Mouse (Mus musculus) E14TG2a.4 (cell line): ENCODE results near the gene Nsl1.
A peak's percentile ranks its signal among the peaks of the same experiment; 100 is the strongest.

Source experiments
- H3K27me3 ChIP-seq: 2 replicates; pipeline ENCODE4 v1.6.1; 2014; ENCODE audit warnings: low read length, control low read depth; ENCODE audit not compliant: insufficient read depth
- H3K36me3 ChIP-seq: 2 replicates; pipeline ENCODE4 v1.6.1; 2014; ENCODE audit warnings: low read length, control low read depth; ENCODE audit not compliant: insufficient read depth
- H3K4me1 ChIP-seq: replicated peaks from 2 replicates; pipeline ENCODE4 v1.6.1; 2014; ENCODE audit warnings: low read depth, low read length, control low read depth
- H3K4me3 ChIP-seq: replicated peaks from 2 replicates; pipeline ENCODE4 v1.5.1; 2014; ENCODE audit warnings: mild to moderate bottlenecking, low read length
- H3K9me3 ChIP-seq: 2 replicates; pipeline ENCODE4 v1.6.1; 2014; ENCODE audit warnings: low read length, control low read depth
- CTCF ChIP-seq: conservative IDR thresholded peaks from 2 replicates; pipeline ENCODE4 v1.5.1; 2014; ENCODE audit warnings: low read length
- NANOG ChIP-seq: IDR thresholded peaks from 2 replicates; pipeline ENCODE4 v1.6.1; 2014; ENCODE audit warnings: borderline replicate concordance, low read length, mixed read lengths
- POU5F1 ChIP-seq: IDR thresholded peaks from 2 replicates; pipeline ENCODE4 v1.6.1; 2014; ENCODE audit warnings: low read length, borderline replicate concordance

Nsl1 gene

DNA sequence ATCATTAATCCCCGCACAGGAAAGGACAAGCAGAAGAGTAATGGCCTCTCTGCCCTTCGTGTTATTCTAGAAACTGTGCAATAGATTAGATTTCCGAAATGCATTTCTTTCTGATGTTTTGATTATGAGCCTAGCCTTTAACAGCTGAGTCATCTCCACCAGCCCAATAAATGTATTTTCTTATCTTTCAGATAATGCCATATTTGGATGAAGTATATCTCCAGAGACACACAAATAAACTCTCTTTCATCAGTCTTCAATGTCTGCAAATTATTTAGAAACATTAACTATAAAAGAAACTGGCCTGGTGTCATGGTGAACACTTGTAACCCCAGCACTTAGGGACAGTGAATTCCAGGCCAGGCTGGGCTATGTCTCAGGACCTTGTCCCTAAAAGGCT, 20.1 kb upstream of the Nsl1 start:
- Histone ChIP-seq H3K27me3 (no peaks in the 10 kb centered on the region), H3K9me3 (no peaks in the 10 kb centered on the region), H3K4me3 (no peak overlapping the region), H3K36me3 (no peaks in the 10 kb centered on the region), H3K4me1 (peaks cover 6% of the 10 kb centered on the region; the same call in 1 of the 2 replicates)
- TF ChIP-seq POU5F1 (no peak), NANOG (no peak), CTCF (no peak)

DNA sequence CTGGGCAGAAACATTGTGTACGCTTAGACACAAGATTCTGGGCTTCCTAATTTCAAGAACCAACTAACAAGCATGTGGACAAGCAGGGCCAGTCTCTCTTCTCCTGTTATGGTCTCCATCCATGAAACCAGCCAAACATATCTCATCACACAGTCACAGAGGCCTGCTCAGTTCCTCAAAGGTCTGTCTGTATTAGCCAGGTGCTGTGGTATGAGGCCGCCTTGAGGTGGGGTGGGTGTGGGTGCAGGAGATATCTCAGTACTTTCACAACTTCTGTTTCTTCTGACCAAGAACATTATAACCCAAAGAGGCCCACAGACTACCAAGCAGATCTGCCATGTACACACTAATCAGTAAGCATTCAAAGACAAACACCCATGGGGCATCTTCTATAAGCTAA, 17.5 kb upstream of the Nsl1 start:
- no peak overlapping the region for H3K4me3 ChIP-seq
- H3K9me3 ChIP-seq = no peaks in the 10 kb centered on the region
- no peak for TF ChIP-seq CTCF
- no peak for TF ChIP-seq NANOG
- no peak for TF ChIP-seq POU5F1
- H3K4me1 ChIP-seq = no peaks in the 10 kb centered on the region
- no peaks in the 10 kb centered on the region for H3K27me3 ChIP-seq
- no peaks in the 10 kb centered on the region for H3K36me3 ChIP-seq

DNA sequence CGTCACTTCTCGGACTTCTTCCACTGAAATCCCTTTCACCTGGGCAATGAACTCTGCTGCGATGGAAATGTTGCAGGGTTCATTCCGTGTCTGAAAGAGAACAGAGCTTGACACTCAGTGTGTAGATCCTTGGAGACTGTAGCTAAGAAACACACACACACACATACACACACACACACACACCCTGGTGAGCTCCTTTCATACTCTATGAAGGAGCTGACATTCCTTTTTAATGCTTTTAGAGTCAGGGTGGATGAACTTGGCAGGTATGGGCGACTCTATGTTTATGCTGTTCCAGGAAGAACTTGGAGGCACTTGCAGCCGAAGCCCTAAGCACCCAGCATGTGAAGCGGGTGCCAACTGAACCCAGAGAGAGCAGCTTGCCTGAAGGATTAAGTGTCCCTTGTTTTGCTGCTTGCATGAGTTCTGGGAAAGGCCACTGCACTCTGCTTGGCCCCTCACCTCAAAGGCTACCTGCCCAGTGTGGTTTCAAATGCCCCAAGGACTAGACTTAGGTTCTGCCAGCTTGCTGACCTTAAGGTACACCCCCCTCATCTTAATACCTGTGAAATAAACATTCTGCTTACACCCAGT, 16.5 kb upstream of the Nsl1 start:
- no peaks in the 10 kb centered on the region for H3K27me3 ChIP-seq
- no peak for TF ChIP-seq POU5F1
- TF ChIP-seq NANOG = no peak
- TF ChIP-seq CTCF = no peak
- no peaks in the 10 kb centered on the region for H3K9me3 ChIP-seq
- no peaks in the 10 kb centered on the region for H3K4me1 ChIP-seq
- no peak overlapping the region for H3K4me3 ChIP-seq
- no peaks in the 10 kb centered on the region for H3K36me3 ChIP-seq

DNA sequence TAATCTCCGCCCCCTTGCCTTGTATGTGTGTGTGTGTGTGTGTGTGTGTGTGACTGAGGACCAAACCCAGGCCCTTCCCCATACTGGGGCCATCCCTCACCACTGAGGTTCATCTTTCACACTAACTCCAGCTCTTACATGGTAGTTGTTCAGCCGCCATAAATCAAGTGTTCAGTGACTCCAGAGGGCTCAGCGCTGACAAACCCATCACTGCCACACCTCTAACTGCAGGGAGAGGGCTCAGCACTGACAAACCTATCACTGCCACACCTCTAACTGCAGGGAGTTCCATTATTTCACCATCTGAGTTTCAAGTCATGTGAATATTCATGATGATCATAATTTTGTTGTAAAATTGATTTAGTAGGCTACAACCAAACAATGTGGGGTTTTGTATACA, 9.3 kb upstream of the Nsl1 start:
- Histone ChIP-seq H3K4me3 (no peak overlapping the region), H3K36me3 (0 out of 2 replicates have a peak, but pooled peaks cover 2% of the 10 kb centered on the region), H3K27me3 (no peaks in the 10 kb centered on the region), H3K4me1 (peaks cover 10% of the 10 kb centered on the region), H3K9me3 (no peaks in the 10 kb centered on the region)
- TF ChIP-seq CTCF = no peak
- no peak for TF ChIP-seq POU5F1
- TF ChIP-seq NANOG = no peak

DNA sequence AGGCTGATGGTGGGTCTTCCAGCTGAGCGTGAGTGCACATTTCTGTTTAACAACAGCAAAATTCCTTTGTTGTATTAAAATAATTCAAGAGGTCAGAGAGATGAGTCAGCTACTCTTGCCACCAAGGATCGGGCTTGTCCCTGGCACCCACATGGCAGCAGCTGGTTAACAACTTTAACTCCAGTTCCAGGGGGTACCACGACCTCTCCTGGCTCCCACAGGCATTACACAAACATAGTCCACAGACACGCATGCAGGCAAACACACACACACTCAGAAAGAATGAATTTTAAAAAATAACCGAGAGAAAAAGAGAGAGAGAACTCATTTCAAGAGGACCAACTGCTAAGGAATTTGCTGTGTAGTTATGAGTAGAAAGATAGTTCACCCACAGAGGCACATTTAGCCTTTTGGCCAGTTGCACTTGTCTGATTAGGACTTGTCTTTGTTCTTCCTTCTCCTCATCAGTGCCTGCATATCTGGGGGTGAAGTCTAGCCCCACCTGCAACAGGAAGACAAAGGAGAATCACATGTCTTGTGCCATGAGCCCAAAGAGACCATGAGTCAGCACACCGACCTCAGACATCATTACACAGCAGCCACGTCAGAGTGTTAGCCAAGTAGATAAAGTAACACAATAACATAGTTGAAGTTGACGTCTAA, 7.8 kb upstream of the Nsl1 start:
- 0 out of 2 replicates have a peak, but pooled peaks cover 3% of the 10 kb centered on the region for H3K36me3 ChIP-seq
- no peaks in the 10 kb centered on the region for H3K9me3 ChIP-seq
- TF ChIP-seq NANOG (no peak), CTCF (peak; percentile 30)
- no peak overlapping the region for H3K4me3 ChIP-seq
- no peaks in the 10 kb centered on the region for H3K27me3 ChIP-seq
- H3K4me1 ChIP-seq = peaks cover 10% of the 10 kb centered on the region

DNA sequence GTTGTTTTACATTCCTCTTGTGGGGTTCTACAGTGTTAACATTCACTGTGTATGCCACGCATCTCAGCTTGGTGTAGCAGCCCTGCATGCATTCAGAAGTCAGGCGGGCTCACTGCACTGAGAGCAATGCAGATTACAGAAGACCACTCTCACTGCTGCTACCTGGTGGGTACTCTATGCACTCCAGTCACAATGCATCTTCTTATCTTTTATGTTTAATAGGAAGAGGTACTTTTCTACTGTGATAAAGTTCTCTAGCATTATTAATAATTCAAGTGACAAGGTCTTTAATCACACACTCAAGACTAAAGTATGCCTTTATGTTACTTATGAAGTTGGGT, 7.3 kb upstream of the Nsl1 start:
- Histone ChIP-seq H3K36me3 (0 out of 2 replicates have a peak, but pooled peaks cover 3% of the 10 kb centered on the region), H3K4me1 (peaks cover 10% of the 10 kb centered on the region), H3K27me3 (no peaks in the 10 kb centered on the region), H3K9me3 (no peaks in the 10 kb centered on the region), H3K4me3 (no peak overlapping the region)
- TF ChIP-seq CTCF = peak; percentile 13; the same call in 1 of the 2 replicates
- TF ChIP-seq NANOG = no peak

DNA sequence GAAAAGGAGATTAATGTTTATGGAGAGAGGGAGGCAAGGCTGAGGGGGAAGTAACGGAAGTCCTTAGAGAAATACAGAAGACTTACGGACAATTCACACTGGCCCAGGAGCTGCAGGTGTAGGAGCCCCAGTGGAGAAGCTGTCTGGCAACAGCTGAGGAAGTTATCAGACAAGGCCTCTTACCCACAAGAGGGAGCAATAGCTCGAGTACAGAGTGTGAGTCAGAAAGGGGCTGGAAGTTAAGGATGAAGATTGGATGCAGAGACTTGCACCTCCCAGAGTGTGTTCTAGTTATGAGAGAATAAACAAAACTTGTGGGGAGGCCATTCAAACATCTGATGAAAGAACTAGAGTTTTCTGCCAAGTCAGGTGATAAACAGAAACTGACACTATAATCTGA, 5.4 kb upstream of the Nsl1 start:
- H3K4me1 ChIP-seq = peaks cover 19% of the 10 kb centered on the region
- H3K27me3 ChIP-seq = no peaks in the 10 kb centered on the region
- H3K4me3 ChIP-seq = no peak overlapping the region
- 0 out of 2 replicates have a peak, but pooled peaks cover 3% of the 10 kb centered on the region for H3K36me3 ChIP-seq
- TF ChIP-seq NANOG (no peak), CTCF (no peak), POU5F1 (no peak)
- no peaks in the 10 kb centered on the region for H3K9me3 ChIP-seq

DNA sequence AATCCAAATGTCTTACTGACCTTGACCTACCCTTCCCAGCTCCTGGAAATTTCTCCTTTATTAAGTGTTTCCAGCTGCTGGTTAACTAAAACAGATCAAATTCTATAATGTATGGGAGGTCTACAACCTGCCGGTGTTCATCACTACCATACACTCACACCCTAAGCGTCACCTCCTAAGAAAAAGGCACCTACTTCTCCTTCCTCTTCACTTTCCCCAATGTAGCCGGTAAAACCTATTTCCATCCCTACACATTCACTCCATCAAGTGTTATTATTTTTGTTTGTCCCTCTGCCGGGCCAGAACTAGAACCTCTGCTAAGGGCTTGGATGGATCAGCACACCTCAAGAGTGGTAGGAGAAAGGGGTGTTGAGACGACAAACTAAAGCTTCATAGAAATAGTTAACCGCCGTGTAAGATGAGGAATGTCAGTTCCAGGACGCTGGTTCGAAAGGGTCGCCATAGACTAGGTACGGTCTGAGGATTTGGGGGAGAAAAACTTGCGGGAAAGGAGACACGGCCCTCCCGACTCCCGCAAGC, 501 bp upstream of the Nsl1 start:
- Histone ChIP-seq H3K36me3 (peaks cover 32% of the 10 kb centered on the region), H3K27me3 (no peaks in the 10 kb centered on the region)
- no peak for TF ChIP-seq NANOG
- TF ChIP-seq POU5F1 = no peak
- TF ChIP-seq CTCF = no peak

DNA sequence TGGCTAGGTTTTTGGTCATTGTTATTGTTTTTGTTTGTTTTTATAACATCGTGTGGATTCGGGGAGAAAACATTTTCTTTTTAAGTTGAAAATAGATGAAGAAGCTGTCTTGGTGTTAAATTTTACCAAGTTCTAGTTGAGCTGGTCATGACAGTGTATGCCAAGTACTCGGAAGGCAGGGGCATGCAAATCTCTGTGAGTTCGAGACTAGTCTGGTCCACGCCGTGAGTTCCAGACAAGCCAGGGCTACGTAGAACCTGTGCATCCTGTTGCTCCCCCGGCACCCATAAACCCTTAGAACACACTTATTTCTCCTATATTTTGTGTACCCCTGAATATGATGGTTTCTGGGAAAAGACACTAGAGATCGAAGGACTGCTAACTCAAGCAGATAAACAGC, 888 bp downstream of the Nsl1 start:
- no peaks in the 10 kb centered on the region for H3K27me3 ChIP-seq
- H3K4me1 ChIP-seq = peaks cover 47% of the 10 kb centered on the region
- H3K4me3 ChIP-seq = peak overlapping the region; percentile 98
- H3K9me3 ChIP-seq = peaks cover 6% of the 10 kb centered on the region
- TF ChIP-seq NANOG (no peak), CTCF (no peak), POU5F1 (no peak)
- peaks cover 44% of the 10 kb centered on the region for H3K36me3 ChIP-seq

More for the DNA sequence above, 501 bp upstream of the Nsl1 start:
- Histone ChIP-seq H3K4me1 (peaks cover 40% of the 10 kb centered on the region), H3K4me3 (peak overlapping the region; percentile 98), H3K9me3 (no peaks in the 10 kb centered on the region)
